Mouse (Mus musculus) hindbrain, embryonic 15.5 days (tissue): Measurements from ENCODE around the gene Mageb4. TPM values are rescaled to one million over a fixed set of nuclear protein-coding genes. Genes with fewer than 3 reads are reported as not detected.
"Not testable (repeated sequence)": the region's sequence is repeated elsewhere in the genome, so short reads cannot be mapped to it uniquely, and the experiment has no call there.

Source experiments
- ATAC-seq: fragments of 200-750 bp; cut with Nextera tagmentation; 2 replicates; pipeline ENCODE4 v1.8.0; 2017; ENCODE audit warnings: low read depth, moderate number of reproducible peaks, moderate TSS enrichment; ENCODE audit not compliant: low FRiP score
- H3K27ac ChIP-seq: fragments of 300-500 bp; sonication (generic); replicated peaks from 2 replicates; pipeline ENCODE4 v1.5.1; 2015; ENCODE audit warnings: mild to moderate bottlenecking, inconsistent platforms
- H3K27me3 ChIP-seq: fragments of 300-500 bp; sonication (generic); 2 replicates; pipeline ENCODE4 v1.6.1; 2015; ENCODE audit warnings: control low read depth, inconsistent platforms
- H3K36me3 ChIP-seq: fragments of 300-500 bp; sonication (generic); 2 replicates; pipeline ENCODE4 v1.6.1; 2015; ENCODE audit warnings: control low read depth, inconsistent platforms
- H3K4me1 ChIP-seq: fragments of 300-500 bp; sonication (generic); replicated peaks from 2 replicates; pipeline ENCODE4 v1.6.1; 2015; ENCODE audit warnings: control low read depth, inconsistent platforms
- H3K4me2 ChIP-seq: fragments of 300-500 bp; sonication (generic); 2 replicates; pipeline ENCODE4 v1.6.1; 2015; ENCODE audit warnings: moderate library complexity, mild to moderate bottlenecking, inconsistent platforms
- H3K4me3 ChIP-seq: fragments of 300-500 bp; sonication (generic); 2 replicates; pipeline ENCODE4 v1.5.1; 2015; ENCODE audit warnings: mild to moderate bottlenecking, inconsistent platforms
- H3K9ac ChIP-seq: fragments of 300-500 bp; sonication (generic); 2 replicates; pipeline ENCODE4 v1.6.1; 2015; ENCODE audit warnings: inconsistent platforms
- H3K9me3 ChIP-seq: fragments of 300-500 bp; sonication (generic); 2 replicates; pipeline ENCODE4 v1.6.1; 2016; ENCODE audit warnings: control low read depth, inconsistent platforms
- WGBS: fragments of 180-500 bp; shearing (Covaris S2); methylation state at CpG from one replicate; pipeline ENCODE4 v1.1.7; 2015; 5-methylcytosine and 5-hydroxymethylcytosine counted together
- polyA plus RNA-seq: library from polyadenylated mRNA; unstranded; fragments of >200 nt; fragmentation: Nextera tagmentation; extraction: Ambion mirVana; gene quantifications from 2 replicates; pipeline ENCODE4 v1.2.1, GENCODE M21; 2015

The Mageb4 gene
- polyA plus RNA-seq = not detected in 2 replicates

DNA sequence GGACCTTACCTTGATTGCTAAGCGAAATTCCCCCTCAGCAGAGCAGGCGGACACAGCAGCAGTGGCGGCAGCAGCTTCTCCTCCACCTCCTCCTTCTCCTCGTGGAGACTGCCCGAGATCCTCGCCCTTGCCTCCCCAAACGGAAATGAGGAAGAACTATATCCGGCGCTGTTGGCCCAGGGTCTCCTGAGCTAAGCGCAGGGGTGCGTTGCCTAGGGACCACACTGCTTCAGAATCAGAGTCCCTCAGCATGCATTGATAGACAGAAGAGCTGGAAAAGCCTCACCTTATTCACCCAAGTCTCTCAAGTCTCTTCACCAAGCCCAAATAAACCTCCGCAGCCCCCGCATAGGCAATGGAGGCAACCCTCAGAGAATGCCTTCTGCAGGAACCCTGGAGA is at the start of gene Mageb4:
TSS of gene Mageb4 (minus strand) at position 101 of the 400 bp plus-strand sequence.
- H3K27me3 ChIP-seq, H3K4me3 ChIP-seq, H3K9ac ChIP-seq, H3K9me3 ChIP-seq, H3K27ac ChIP-seq, H3K36me3 ChIP-seq, H3K4me1 ChIP-seq, ATAC-seq, H3K4me2 ChIP-seq: not testable (repeated sequence)
- WGBS = no CpG with 5 or more reads among the region's 13 CpGs

DNA sequence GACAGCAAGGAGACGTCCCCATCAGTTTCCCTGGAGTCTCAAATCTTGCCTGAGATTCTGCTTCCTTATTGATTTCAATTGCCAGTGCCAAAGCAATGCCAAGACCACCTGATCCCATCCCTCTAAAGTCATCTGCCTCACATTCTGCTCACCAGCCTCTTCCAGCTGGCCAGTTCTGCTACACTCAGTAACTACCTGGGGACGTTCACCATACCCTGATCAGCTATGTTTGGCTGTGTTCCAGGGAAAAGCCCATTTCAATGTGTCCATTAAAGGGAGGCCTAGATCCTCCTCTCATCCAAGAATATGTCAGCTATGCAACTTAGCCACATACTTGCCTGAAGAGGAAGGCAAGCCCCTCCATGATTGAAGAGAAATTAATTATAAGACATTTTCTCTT is 20.3 kb downstream of the Mageb4 start:
- 0 out of 2 replicates have a peak, but pooled peaks have one; percentile 51 for ATAC-seq
- H3K9ac ChIP-seq, H3K4me1 ChIP-seq, H3K4me2 ChIP-seq, H3K4me3 ChIP-seq, H3K9me3 ChIP-seq, H3K36me3 ChIP-seq, H3K27me3 ChIP-seq, H3K27ac ChIP-seq: not testable (repeated sequence)
- 41% methylated on average over 1 of the region's 2 CpGs for WGBS

DNA sequence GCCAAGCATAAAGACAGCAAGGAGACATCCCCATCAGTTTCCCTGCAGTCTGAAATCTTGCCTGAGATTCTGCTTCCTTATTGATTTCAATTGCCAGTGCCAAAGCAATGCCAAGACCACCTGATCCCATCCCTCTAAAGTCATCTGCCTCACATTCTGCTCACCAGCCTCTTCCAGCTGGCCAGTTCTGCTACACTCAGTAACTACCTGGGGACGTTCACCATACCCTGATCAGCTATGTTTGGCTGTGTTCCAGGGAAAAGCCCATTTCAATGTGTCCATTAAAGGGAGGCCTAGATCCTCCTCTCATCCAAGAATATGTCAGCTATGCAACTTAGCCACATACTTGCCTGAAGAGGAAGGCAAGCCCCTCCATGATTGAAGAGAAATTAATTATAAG is 58.9 kb downstream of the Mageb4 start:
- H3K27ac ChIP-seq, H3K27me3 ChIP-seq, H3K9me3 ChIP-seq, H3K4me2 ChIP-seq, ATAC-seq, H3K4me3 ChIP-seq, H3K4me1 ChIP-seq, H3K36me3 ChIP-seq, H3K9ac ChIP-seq: not testable (repeated sequence)
- no CpG with 5 or more reads among the region's 1 CpGs for WGBS

DNA sequence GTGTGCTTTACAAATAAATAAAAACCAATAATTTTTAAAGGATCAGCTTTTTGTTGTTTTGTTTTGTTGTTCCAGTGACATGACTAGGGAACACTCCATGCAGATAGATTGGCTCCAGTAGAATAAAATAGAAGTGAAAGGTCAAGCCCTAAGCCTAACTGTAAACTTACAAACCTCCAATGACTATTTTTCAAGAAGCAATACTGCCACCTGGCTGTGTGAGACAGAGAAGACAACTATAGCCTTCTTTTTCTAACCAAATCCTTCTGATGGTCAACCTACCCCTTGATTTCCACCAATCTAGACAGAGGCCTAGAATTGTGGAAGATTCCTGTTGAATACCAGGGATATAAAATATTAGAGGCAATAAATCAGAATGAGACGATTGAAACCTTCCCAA is 67.6 kb downstream of the Mageb4 start:
- H3K9ac ChIP-seq = no peak overlapping the region
- ATAC-seq = no peak
- H3K4me2 ChIP-seq = no peak overlapping the region
- H3K27ac ChIP-seq = no peak overlapping the region
- WGBS = 63% methylated on average over 1 of the region's 1 CpGs
- no peaks in the 10 kb centered on the region for H3K9me3 ChIP-seq
- H3K4me3 ChIP-seq = no peak overlapping the region
- no peaks in the 10 kb centered on the region for H3K27me3 ChIP-seq
- H3K36me3 ChIP-seq = no peaks in the 10 kb centered on the region
- H3K4me1 ChIP-seq = no peaks in the 10 kb centered on the region

Other genes with a start within 250 kb of the Mageb4 start
- 1.1 and 1.2 TPM in 2 replicates for gene Nr0b1, start 113.3 kb downstream of the Mageb4 start, polyA plus RNA-seq